Mouse (Mus musculus) left cerebral cortex, adult 9 months (tissue): ENCODE measurements around the gene Fryl.
"Not testable (repeated sequence)": the region's sequence is repeated elsewhere in the genome, so short reads cannot be mapped to it uniquely, and the experiment has no call there.

Experiments used
- DNase-seq, 2 experiments: peaks; one replicate each; pipeline ENCODE4 v3.0.0; 2022; ENCODE audit warnings: low spot score in 2 of 2

Fryl gene

DNA sequence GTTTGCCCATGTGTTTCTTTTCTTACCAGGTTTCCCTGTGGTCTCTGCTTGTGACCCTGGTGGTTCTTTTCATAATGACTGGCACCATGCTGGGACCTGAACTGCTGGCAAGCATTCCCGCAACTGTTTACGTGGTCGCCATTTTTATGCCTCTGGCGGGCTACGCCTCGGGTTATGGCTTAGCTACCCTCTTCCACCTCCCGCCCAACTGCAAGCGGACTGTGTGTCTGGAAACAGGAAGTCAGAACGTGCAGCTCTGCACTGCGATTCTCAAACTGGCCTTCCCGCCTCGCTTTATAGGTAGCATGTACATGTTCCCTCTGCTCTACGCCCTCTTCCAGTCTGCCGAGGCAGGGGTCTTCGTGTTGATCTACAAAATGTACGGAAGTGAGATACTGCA, 244.6 kb downstream of the Fryl start:
- DNase-seq, result not testable (repeated sequence)

GRCm38 (mm10) chr5:73008230-73008629, 248.2 kb downstream of the Fryl start:
- DNase-seq, result not testable (repeated sequence)

DNA sequence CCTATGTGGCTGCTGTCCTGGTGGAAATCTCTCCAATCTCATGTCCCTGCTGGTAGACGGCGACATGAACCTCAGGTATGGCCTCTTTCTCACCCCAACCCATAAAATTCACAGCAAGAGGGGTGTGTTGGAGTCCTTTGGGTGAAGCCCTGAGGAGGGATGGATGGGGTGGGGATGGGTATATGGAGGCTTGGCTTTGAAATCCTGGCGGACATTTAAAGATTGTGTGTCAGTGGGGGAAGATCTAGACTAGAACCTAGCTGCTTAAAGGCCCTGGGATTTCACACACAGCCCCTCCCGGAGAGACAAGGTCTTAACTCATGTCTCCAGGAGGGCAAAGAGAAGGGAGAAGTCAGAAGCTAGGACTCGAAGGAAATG, 248.8 kb downstream of the Fryl start:
- no peak for DNase-seq

GRCm38 (mm10) chr5:73006784-73007581, 249.4 kb downstream of the Fryl start, which contains the start of gene Slc10a4:
TSS of gene Slc10a4 (plus strand) at chr5:73006883.
- DNase-seq, result no peak

GRCm38 (mm10) chr5:73004046-73004445, 252.4 kb downstream of the Fryl start:
- no peak for DNase-seq

- not testable (repeated sequence) for DNase-seq
Observed at GRCm38 (mm10) chr5:72998546-72998945, 257.9 kb downstream of the Fryl start.

DNA sequence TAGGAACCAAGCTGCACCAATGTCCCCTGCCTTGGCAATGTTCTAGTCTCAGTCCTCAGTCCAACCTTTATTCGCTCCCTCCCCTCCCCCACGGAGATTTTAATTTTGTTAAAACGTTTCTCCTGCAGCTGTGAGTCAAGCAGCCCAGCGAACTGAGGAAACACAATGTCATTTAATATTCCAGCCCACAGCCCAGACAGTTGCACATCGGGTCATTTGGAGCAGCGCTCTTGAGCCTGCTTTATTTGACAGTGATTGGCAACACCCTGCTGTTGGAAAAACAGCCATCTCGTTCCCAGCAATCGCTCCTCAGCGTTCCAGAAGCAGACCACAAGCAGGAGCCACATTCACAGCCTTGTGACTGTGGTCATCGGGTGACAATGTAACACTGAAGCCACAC, 261.0 kb downstream of the Fryl start:
- DNase-seq, result no peak

DNA sequence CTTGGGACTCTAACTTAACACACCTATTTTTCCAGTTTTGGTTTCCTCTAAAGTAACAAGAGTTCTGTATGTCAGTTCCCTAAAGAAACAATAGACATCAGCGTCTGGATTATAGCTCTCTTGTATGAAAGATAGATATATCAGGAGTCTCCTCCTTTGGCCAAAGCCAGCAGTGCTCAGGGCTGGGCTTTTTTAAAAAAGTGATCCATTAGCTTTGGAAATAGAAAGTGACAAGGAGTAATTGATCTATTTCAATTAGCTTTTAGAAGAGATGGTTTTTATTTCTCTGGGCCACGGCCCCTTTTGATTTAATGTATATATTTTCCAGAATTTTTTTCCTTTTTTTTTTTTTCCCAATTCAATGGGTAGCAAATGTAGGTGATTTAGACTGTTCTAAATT, 261.5 kb downstream of the Fryl start:
- no peak for DNase-seq

GRCm38 (mm10) chr5:72994424-72994823, 262.0 kb downstream of the Fryl start:
- DNase-seq, result no peak

DNA sequence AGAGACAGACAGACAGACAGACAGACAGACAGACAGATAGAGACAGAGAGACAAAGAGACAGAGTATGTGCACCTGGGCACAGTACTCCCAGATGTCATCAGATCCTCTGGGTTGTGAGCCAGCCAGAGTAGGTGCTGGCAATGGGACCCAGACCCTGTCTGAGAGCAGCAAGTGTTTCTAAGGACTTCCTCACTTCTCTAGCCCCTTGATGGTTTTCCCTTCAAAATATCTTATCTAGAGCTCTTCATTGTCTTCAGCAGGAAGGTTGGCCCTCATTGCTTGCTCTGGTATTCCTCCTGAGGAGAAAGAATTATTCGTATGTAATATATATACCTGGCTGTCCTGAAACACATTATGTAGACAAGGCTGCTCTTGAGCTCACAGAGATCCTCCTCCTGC, 263.9 kb downstream of the Fryl start:
- DNase-seq, result no peak

DNA sequence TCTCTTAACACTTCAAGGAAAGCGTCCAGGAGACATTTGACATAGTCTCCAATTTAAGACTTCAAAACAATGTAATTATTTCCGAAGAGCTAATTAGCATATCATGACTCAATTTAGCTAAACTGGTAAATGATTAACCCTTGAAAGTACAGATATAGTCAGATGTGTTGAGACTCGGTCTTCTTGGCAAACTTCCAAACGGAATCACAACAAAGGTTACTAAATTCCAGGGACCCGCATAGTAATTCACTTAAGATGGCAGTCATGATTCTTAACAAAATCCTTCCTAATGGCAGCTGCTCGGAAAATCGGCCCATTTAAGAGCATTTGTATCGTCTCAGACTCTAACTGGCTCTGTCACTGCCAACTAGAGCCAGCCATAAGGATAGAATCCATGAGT, 266.7 kb downstream of the Fryl start:
- no peak for DNase-seq

DNA sequence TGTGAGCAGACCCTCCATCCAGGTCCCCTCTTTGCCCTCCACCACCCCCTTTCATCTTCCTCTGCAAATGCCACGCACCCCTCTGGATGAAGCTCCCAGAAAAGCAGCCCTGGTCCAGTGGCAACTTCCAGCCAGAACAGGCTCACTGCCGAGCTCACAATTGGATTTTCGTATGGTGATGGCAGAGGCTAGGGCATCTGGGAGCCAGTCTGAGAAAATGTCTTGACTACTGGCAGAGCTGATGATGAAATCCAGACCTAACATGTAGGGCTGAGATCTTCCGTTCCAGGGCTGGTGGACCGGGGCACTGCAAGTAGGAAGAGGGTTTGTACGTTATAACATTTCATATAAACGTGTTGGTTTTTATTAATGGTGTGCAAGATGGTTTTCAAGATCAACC, 268.6 kb downstream of the Fryl start:
- no peak for DNase-seq

DNA sequence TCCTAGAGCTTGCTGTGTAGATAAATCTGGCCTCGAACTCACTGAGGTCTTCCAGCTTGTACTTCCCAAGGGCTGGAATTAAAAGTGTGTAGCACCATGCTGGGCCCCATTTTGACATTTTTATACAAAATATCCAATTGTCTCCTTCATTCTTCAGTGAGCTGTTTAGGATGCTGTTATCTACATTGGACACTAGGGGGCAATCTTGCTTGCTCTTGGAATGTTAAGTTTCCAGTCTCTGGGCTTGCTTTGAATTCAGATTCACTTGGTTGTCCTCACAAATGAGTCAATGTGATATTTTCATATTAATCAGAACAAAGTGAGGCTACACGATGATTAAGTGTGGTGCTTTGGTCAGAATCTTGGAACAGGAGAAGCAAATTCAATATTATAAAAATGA, 272.3 kb downstream of the Fryl start:
- DNase-seq, result peak in 1 of 2 experiments; percentile 40

DNA sequence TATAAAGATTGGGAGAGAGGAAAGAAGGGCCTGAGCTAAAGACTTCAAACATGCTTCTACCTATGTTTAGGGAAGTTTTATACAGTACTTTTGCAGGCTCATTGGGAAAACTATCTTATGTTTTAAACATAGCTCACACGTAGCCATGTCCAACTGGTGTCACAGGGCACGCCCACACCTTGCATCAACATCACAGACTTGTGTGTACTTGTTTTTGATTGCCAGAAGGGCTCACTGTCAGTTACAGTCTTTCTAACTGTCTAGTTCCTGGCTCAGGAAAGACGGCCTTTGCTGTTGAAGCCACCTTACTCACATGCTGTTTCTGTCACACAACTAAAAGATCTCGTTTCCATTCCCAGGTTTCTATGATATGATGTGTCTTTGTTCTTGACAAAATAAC, 279.9 kb downstream of the Fryl start:
- no peak for DNase-seq

GRCm38 (mm10) chr5:72975996-72976395, 280.4 kb downstream of the Fryl start:
- no peak for DNase-seq

GRCm38 (mm10) chr5:72974602-72975001, 281.8 kb downstream of the Fryl start, which contains the start of gene Gm10135:
TSS of gene Gm10135 (minus strand) at chr5:72974702.
- DNase-seq, result no peak

DNA sequence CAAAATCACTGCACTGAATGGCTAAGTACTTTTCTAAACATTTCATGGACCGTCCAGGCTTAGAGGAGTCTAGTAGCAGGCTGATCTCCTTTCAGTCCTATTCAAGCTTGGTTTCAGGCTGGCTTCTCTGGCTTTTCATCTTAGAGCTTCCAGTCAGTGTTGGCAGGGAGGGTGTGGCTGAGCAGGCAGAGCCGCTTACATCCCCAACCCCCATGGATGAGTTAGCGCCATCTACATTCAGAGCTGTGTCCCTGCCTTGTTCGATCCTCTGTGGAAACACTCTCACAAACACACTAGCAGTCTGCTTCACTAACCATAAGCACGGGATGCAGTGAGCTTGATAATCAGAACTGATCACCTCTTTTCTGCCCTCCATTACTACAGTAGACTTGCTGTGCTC, 283.5 kb downstream of the Fryl start:
- no peak for DNase-seq

GRCm38 (mm10) chr5:72972435-72972834, 284.0 kb downstream of the Fryl start:
- no peak for DNase-seq
